Mouse (Mus musculus): ENCODE data around the gene Caap1. TPM values are rescaled to one million over a fixed set of nuclear protein-coding genes. Genes with fewer than 3 reads are reported as not detected.

Gene Caap1
- total RNA-seq, 2 experiments from 2014 or later, result 3.4 to 4.1 TPM

- intact Hi-C loops (cut with DNase I), result loop anchor here (5.0 kb wide), 1 partner anchor 395 kb away; no protein-coding TSS in a partner anchor
- DNase-seq, result peak; percentile 34 to 49
These were observed 39.0 kb downstream of the Caap1 start for GRCm38 (mm10) chr4:94517631-94518030.

- DNase-seq, result no peak
- intact Hi-C loops (cut with DNase I), result loop anchor here (5.0 kb wide), 1 partner anchor 393 kb away; no protein-coding TSS in a partner anchor
These were observed 41.2 kb downstream of the Caap1 start for GRCm38 (mm10) chr4:94515366-94515765.

GRCm38 (mm10) chr4:94476749-94477399 is 79.7 kb downstream of the Caap1 start:
- DNase-seq, result peak; percentile 35 to 44
- intact Hi-C loops (cut with DNase I), result no loop called here

GRCm38 (mm10) chr4:94473286-94473685 is 83.3 kb downstream of the Caap1 start:
- intact Hi-C loops (cut with DNase I), result no loop called here
- DNase-seq, result no peak

GRCm38 (mm10) chr4:94459424-94459823 is 97.2 kb downstream of the Caap1 start:
- intact Hi-C loops (cut with DNase I), result no loop called here

GRCm38 (mm10) chr4:94454857-94455256 is 101.7 kb downstream of the Caap1 start:
- intact Hi-C loops (cut with DNase I), result no loop called here
- DNase-seq, result no peak

More at GRCm38 (mm10) chr4:94459424-94459823, 97.2 kb downstream of the Caap1 start:
- DNase-seq, result no peak

Other genes with a start within 250 kb of the Caap1 start
- gene Gm10306, start 250 bp downstream of the Caap1 start, total RNA-seq (2021), result not detected
- 10 to 100 TPM; 47.1 to 47.2 TPM for gene Plaa, start 46.4 kb upstream of the Caap1 start, total RNA-seq (2021)
- 1 to 10 TPM; 5.1 to 6.1 TPM for gene Ift74, start 57.7 kb upstream of the Caap1 start, total RNA-seq (2021)
- not detected for gene Lrrc19, start 93.3 kb upstream of the Caap1 start, total RNA-seq (2021)
- 10 to 100 TPM; 41.2 to 42.9 TPM for gene Tek, start 182.5 kb upstream of the Caap1 start, total RNA-seq (2021)